Mouse (Mus musculus): ENCODE results near the gene Nxpe4. TPM values are rescaled to one million over a fixed set of nuclear protein-coding genes. Genes with fewer than 3 reads are reported as not detected.
"Not testable (repeated sequence)": the region's sequence is repeated elsewhere in the genome, so short reads cannot be mapped to it uniquely, and the experiment has no call there.

The Nxpe4 gene
- polyA plus RNA-seq, 1 experiment from 2014 or later = 8.7 TPM

DNA sequence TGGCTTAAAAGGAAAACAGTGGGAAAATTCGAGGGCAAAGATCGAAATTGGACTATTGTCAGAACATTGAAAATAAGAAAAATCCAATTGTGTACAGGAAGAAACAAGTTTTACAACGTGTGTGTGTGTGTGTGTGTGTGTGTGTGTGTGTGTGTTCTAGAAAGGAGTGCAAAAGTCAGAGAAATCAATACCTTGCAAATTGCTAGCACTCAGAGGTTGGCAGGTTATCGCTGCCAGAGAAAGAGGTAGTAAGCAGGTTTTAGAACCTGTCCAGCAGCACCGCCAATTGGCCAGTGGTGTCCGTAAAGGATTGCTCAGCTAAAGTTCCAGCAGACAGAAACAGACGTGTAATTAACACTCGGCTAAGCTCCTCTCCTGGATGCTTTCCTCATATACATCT lies 122.4 kb downstream of the Nxpe4 start:
- no peak overlapping the region for H3K4me3 ChIP-seq (ENCODE audit: low read depth, low read length)

DNA sequence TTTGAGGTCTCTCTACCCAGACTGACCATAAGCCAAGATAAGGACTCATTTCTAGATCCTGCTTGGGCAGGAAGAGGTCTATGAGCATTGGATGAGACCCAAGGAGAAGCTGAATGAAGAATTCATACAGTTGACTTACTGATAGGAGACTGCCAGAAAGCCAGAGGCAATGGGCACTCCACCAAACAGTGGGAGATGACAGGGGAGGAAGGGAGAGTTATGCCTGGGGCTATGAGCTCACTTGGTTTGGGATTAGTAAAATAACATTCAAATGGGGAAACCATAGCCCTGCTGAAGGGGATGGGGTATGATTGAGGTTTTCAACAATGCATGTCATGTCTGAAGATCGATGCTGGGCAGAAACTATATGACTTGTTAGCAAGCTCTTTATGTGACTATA lies 128.5 kb downstream of the Nxpe4 start:
- Histone ChIP-seq H3K27me3 (ENCODE audit: control insufficient read depth, insufficient read depth, low read depth, low read length) (no peaks in the 10 kb centered on the region), H3K4me1 (ENCODE audit: control insufficient read depth, low read depth, low read length) (no peaks in the 10 kb centered on the region), H3K9ac (ENCODE audit: low read depth, low read length) (no peak overlapping the region), H3K4me3 (ENCODE audit: low read depth, low read length) (no peak overlapping the region), H3K27ac (ENCODE audit: low read length) (no peak overlapping the region), H3K9me3 (replicated peaks; ENCODE audit: control insufficient read depth, low read length) (no peaks in the 10 kb centered on the region), H3K36me3 (ENCODE audit: control insufficient read depth, insufficient read depth) (no peaks in the 10 kb centered on the region), H3K4me2 (ENCODE audit: low read depth, low read length) (no peak overlapping the region)
- WGBS (ENCODE audit: insufficient replicate concordance) = 69% methylated on average over 1 of the region's 1 CpGs
- ATAC-seq (ENCODE audit: low read depth) = no peak

More for the DNA sequence above, 122.4 kb downstream of the Nxpe4 start:
- no peaks in the 10 kb centered on the region for H3K27me3 ChIP-seq (ENCODE audit: control insufficient read depth, insufficient read depth, low read depth, low read length)
- no peak for ATAC-seq (ENCODE audit: low read depth)
- no peak overlapping the region for H3K9ac ChIP-seq (ENCODE audit: low read depth, low read length)
- H3K9me3 ChIP-seq (replicated peaks; ENCODE audit: control insufficient read depth, low read length) = no peaks in the 10 kb centered on the region
- no peaks in the 10 kb centered on the region for H3K36me3 ChIP-seq (ENCODE audit: control insufficient read depth, insufficient read depth)
- 61% methylated on average over 8 of the region's 8 CpGs for WGBS (ENCODE audit: insufficient replicate concordance)
- no peak overlapping the region for H3K27ac ChIP-seq (ENCODE audit: low read length)
- H3K4me1 ChIP-seq (ENCODE audit: control insufficient read depth, low read depth, low read length) = no peaks in the 10 kb centered on the region
- H3K4me2 ChIP-seq (ENCODE audit: low read depth, low read length) = no peak overlapping the region

DNA sequence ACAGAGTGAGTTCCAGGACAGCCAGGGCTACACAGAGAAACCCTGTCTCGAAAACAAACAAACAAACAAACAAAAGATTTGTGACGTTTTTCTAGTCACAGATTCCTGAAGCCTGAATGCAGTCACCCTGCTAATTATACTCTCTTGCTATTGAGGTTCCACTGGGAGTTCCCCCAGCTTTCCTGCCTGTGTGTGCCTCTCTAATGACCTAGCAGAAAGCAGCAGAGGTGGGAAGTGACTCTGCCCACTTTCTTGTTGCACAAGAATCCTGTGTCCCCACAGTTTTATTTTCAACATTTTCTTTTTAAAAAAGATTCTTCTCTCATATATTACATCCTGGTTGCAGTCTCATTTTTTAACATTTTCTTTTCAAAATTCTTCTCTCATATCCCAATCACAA lies 132.9 kb downstream of the Nxpe4 start:
- Histone ChIP-seq H3K27ac (ENCODE audit: low read length) (no peak overlapping the region), H3K36me3 (ENCODE audit: control insufficient read depth, insufficient read depth) (no peaks in the 10 kb centered on the region), H3K9me3 (replicated peaks; ENCODE audit: control insufficient read depth, low read length) (no peaks in the 10 kb centered on the region), H3K9ac (ENCODE audit: low read depth, low read length) (no peak overlapping the region), H3K4me2 (ENCODE audit: low read depth, low read length) (no peak overlapping the region), H3K27me3 (ENCODE audit: control insufficient read depth, insufficient read depth, low read depth, low read length) (no peaks in the 10 kb centered on the region), H3K4me3 (ENCODE audit: low read depth, low read length) (no peak overlapping the region), H3K4me1 (ENCODE audit: control insufficient read depth, low read depth, low read length) (no peaks in the 10 kb centered on the region)
- no peak for ATAC-seq (ENCODE audit: low read depth)
- 39% methylated on average over 2 of the region's 2 CpGs for WGBS (ENCODE audit: insufficient replicate concordance)

DNA sequence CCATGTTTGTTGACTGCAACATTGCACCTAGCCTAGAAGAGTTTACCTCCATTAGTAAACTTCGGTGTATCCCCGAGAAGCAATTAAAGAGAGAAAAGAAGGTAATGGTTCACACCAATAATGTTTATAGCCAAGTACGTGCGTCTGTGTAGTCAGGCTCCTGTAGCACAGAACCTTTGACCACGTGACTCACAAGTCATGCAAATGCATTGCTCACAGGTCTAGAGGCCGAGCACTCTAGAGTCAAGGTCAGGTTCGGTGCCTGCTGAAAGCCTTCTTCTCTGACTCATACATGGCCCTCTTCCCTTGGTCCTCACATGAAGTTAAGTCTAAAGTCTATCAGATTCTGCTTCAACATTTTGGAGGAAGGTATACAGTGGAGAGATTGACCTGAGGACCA lies 137.2 kb downstream of the Nxpe4 start:
- H3K27me3 ChIP-seq (ENCODE audit: control insufficient read depth, insufficient read depth, low read depth, low read length) = no peaks in the 10 kb centered on the region
- H3K9me3 ChIP-seq (replicated peaks; ENCODE audit: control insufficient read depth, low read length) = no peaks in the 10 kb centered on the region
- no peak overlapping the region for H3K4me3 ChIP-seq (ENCODE audit: low read depth, low read length)
- no peak for ATAC-seq (ENCODE audit: low read depth)
- no peak overlapping the region for H3K9ac ChIP-seq (ENCODE audit: low read depth, low read length)
- H3K4me2 ChIP-seq (ENCODE audit: low read depth, low read length) = no peak overlapping the region
- no peaks in the 10 kb centered on the region for H3K4me1 ChIP-seq (ENCODE audit: control insufficient read depth, low read depth, low read length)
- 64% methylated on average over 7 of the region's 7 CpGs for WGBS (ENCODE audit: insufficient replicate concordance)
- no peaks in the 10 kb centered on the region for H3K36me3 ChIP-seq (ENCODE audit: control insufficient read depth, insufficient read depth)
- no peak overlapping the region for H3K27ac ChIP-seq (ENCODE audit: low read length)

DNA sequence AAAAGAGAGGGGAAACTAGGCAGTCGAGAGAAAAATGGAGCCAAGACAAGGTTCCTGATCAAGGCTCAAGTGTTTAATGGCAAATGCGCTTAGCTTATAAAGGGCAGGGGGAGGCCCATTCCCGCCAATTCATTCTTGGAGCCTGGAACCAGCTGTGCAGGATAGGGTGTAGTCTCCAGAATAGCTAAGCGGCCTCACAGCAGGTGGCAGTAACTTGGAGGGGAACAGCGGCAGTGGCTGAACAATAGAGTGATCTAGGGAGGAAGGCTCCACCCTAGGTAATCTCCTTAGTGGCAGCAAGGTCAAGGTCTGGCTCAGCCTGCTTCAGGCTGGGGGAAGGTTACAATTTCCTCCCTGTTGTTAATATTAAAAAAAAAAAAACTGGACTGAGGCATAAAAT lies 141.7 kb downstream of the Nxpe4 start:
- not testable (repeated sequence) for H3K36me3 ChIP-seq (ENCODE audit: control insufficient read depth, insufficient read depth); H3K4me1 ChIP-seq (ENCODE audit: control insufficient read depth, low read depth, low read length); H3K27ac ChIP-seq (ENCODE audit: low read length); ATAC-seq (ENCODE audit: low read depth); H3K27me3 ChIP-seq (ENCODE audit: control insufficient read depth, insufficient read depth, low read depth, low read length); H3K9ac ChIP-seq (ENCODE audit: low read depth, low read length); H3K4me2 ChIP-seq (ENCODE audit: low read depth, low read length); H3K4me3 ChIP-seq (ENCODE audit: low read depth, low read length); H3K9me3 ChIP-seq (replicated peaks; ENCODE audit: control insufficient read depth, low read length)
- WGBS (ENCODE audit: insufficient replicate concordance) = 61% methylated on average over 5 of the region's 5 CpGs

DNA sequence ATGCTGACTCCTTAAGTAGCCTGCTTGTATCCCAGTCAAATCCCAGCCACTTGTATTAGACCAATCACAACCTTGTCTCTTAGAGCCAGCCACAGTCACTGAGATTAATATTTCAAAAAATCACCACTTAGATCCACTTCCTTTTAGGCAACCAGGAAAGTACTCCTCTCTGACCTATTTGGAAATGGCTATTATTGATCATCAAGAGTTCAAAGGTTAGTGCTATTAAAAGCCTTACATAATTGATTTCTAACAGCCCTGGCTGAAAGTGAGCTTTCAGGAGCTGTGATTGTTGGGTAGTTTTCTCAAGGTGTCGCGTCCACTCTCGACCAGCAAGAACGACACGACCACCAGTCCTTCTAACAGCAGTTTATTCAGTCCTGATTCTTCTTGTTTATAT lies 149.4 kb downstream of the Nxpe4 start:
- H3K4me2 ChIP-seq (ENCODE audit: low read depth, low read length) = no peak overlapping the region
- 80% methylated on average over 5 of the region's 5 CpGs for WGBS (ENCODE audit: insufficient replicate concordance)
- no peaks in the 10 kb centered on the region for H3K4me1 ChIP-seq (ENCODE audit: control insufficient read depth, low read depth, low read length)
- no peak overlapping the region for H3K9ac ChIP-seq (ENCODE audit: low read depth, low read length)
- H3K9me3 ChIP-seq (replicated peaks; ENCODE audit: control insufficient read depth, low read length) = no peaks in the 10 kb centered on the region
- no peaks in the 10 kb centered on the region for H3K27me3 ChIP-seq (ENCODE audit: control insufficient read depth, insufficient read depth, low read depth, low read length)
- H3K27ac ChIP-seq (ENCODE audit: low read length) = no peak overlapping the region
- no peak overlapping the region for H3K4me3 ChIP-seq (ENCODE audit: low read depth, low read length)
- no peak for ATAC-seq (ENCODE audit: low read depth)
- no peaks in the 10 kb centered on the region for H3K36me3 ChIP-seq (ENCODE audit: control insufficient read depth, insufficient read depth)

DNA sequence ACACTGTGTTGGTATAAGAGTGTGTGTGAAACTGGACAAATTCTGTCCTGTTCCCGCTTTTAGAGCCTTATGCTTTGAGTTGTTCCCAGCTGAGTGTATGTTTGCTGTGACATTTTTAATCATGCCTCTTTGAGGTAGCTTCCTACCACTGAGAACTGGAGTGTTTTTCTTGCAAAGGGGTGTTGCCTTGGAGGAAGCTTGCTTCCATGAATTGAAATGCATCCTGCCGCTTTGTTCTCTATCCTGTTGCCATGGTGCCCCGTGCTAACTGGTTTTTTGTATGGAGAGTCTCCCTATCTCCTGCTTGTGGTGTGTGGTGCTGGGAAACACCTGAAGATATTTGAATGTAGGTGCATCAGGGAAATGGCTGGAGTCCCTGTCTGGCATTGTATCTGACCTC lies 152.4 kb downstream of the Nxpe4 start:
- H3K9ac ChIP-seq (ENCODE audit: low read depth, low read length) = no peak overlapping the region
- no peaks in the 10 kb centered on the region for H3K4me1 ChIP-seq (ENCODE audit: control insufficient read depth, low read depth, low read length)
- no peak for ATAC-seq (ENCODE audit: low read depth)
- no peaks in the 10 kb centered on the region for H3K27me3 ChIP-seq (ENCODE audit: control insufficient read depth, insufficient read depth, low read depth, low read length)
- no peaks in the 10 kb centered on the region for H3K9me3 ChIP-seq (replicated peaks; ENCODE audit: control insufficient read depth, low read length)
- peaks cover 6% of the 10 kb centered on the region for H3K36me3 ChIP-seq (ENCODE audit: control insufficient read depth, insufficient read depth)
- WGBS (ENCODE audit: insufficient replicate concordance) = 51% methylated on average over 3 of the region's 3 CpGs
- H3K4me2 ChIP-seq (ENCODE audit: low read depth, low read length) = no peak overlapping the region
- H3K4me3 ChIP-seq (ENCODE audit: low read depth, low read length) = no peak overlapping the region
- H3K27ac ChIP-seq (ENCODE audit: low read length) = no peak overlapping the region

DNA sequence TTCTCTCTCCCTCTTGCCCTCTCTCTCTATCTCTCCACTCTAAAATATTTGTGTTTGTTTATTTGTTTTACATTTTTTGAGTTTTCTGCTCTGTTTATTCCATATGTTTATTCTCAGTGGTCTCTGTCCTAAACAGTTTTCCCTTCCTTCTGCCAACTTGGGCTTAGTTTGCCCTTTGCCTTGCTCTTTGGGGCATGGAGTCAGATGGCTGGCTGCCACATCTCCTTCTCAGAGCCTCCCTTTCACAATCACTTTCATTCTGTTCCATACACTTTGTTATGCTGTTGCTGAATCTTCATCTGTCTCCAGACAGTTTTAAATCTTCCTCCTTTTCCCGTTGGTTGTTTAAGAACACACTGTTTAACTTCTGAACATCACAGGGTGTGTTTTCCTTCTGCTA lies 154.0 kb downstream of the Nxpe4 start:
- Histone ChIP-seq H3K27me3 (ENCODE audit: control insufficient read depth, insufficient read depth, low read depth, low read length) (no peaks in the 10 kb centered on the region), H3K27ac (ENCODE audit: low read length) (no peak overlapping the region), H3K9ac (ENCODE audit: low read depth, low read length) (no peak overlapping the region), H3K4me1 (ENCODE audit: control insufficient read depth, low read depth, low read length) (no peaks in the 10 kb centered on the region), H3K36me3 (ENCODE audit: control insufficient read depth, insufficient read depth) (peaks cover 16% of the 10 kb centered on the region), H3K9me3 (replicated peaks; ENCODE audit: control insufficient read depth, low read length) (no peaks in the 10 kb centered on the region), H3K4me2 (ENCODE audit: low read depth, low read length) (no peak overlapping the region), H3K4me3 (ENCODE audit: low read depth, low read length) (no peak overlapping the region)
- WGBS (ENCODE audit: insufficient replicate concordance) = 76% methylated on average over 1 of the region's 1 CpGs
- no peak for ATAC-seq (ENCODE audit: low read depth)

DNA sequence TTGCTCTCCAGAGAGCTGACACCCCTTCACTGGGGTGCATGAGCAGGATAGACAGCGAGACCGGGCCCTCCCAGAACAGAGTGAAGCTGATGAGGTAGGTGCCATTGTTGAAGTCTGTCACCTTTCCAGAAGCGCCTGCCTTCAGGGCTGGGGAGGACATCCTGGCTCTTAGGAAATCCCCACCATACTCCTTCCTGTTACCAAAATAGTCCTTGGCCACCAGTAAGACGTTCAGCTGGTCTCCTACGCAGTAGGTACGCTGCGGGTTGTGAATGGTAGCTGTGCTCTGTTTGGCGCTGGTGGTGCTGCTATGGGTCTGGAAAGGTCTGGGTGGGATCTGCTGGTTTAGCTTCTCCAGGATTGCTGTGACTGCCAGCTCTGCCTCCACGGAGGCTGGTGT lies 164.5 kb downstream of the Nxpe4 start:
- Histone ChIP-seq H3K36me3 (ENCODE audit: control insufficient read depth, insufficient read depth) (peaks cover 81% of the 10 kb centered on the region), H3K9ac (ENCODE audit: low read depth, low read length) (no peak overlapping the region), H3K4me3 (ENCODE audit: low read depth, low read length) (no peak overlapping the region), H3K9me3 (replicated peaks; ENCODE audit: control insufficient read depth, low read length) (no peaks in the 10 kb centered on the region), H3K27ac (ENCODE audit: low read length) (no peak overlapping the region), H3K4me2 (ENCODE audit: low read depth, low read length) (no peak overlapping the region), H3K4me1 (ENCODE audit: control insufficient read depth, low read depth, low read length) (no peaks in the 10 kb centered on the region), H3K27me3 (ENCODE audit: control insufficient read depth, insufficient read depth, low read depth, low read length) (no peaks in the 10 kb centered on the region)
- ATAC-seq (ENCODE audit: low read depth) = no peak
- WGBS (ENCODE audit: insufficient replicate concordance) = 81% methylated on average over 9 of the region's 9 CpGs

DNA sequence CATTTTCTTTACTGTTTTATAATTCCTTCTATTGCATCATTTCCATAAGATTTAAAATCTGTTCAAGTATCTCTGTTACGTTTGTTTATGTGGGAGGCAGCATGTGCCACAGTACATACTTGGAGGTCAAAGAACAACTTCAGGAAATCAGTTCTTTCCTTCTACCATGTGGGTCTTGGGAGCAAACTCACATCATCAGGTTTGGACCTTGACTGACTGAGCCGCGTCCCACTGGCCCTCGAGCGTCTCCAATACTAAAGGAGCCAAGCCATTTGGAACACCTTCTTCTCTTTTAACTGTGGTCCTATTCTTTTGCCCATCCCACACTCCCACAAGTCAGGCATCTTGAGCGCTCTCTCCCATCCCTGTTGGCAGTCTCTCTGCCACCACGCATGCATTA lies 167.8 kb downstream of the Nxpe4 start:
- 90% methylated on average over 7 of the region's 7 CpGs for WGBS (ENCODE audit: insufficient replicate concordance)
- Histone ChIP-seq H3K9me3 (replicated peaks; ENCODE audit: control insufficient read depth, low read length) (no peaks in the 10 kb centered on the region), H3K4me1 (ENCODE audit: control insufficient read depth, low read depth, low read length) (peaks cover 3% of the 10 kb centered on the region), H3K36me3 (ENCODE audit: control insufficient read depth, insufficient read depth) (peaks cover 76% of the 10 kb centered on the region), H3K9ac (ENCODE audit: low read depth, low read length) (no peak overlapping the region), H3K4me3 (ENCODE audit: low read depth, low read length) (no peak overlapping the region), H3K27ac (ENCODE audit: low read length) (no peak overlapping the region), H3K27me3 (ENCODE audit: control insufficient read depth, insufficient read depth, low read depth, low read length) (no peaks in the 10 kb centered on the region), H3K4me2 (ENCODE audit: low read depth, low read length) (no peak overlapping the region)
- no peak for ATAC-seq (ENCODE audit: low read depth)
